Mouse (Mus musculus): Measurements from ENCODE around the gene Crip2.

Crip2 gene

DNA sequence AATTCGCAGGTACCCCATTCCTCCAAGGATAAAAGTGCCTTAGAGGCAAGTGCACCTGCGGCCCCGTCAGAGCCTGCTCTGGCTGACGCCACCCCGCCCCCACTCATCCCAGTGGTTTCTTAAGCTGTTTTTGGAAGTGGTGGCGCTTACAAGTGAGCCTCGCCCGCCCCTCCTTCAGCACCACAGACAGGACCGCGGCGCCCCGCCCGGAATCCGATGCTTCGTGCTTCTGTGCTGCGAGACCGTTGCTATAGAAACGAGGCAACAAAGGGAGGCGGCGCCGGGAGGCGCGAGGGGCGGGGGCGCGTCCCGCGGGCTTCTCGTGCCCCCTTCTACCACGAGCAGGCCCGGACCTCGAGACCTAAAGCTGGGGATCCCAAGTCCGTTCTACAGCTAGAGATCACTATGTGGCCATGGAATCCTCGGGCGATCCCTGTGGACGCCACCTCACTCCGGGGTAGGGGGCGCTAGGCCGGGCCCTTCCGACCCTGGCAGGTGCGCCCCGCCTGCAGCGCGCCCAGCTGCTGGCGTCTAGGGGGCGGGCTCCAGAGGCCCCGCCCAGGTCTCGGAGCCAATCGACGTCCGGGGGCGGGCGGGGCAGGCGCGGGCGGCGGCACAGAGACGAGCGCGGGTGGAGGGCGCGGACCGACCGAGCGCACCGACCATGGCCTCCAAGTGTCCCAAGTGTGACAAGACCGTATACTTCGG lies at the start of gene Crip2:
Crip2 (plus strand) TSS at position 329 of the 708 bp plus-strand sequence.
- DNase-seq (ENCODE audit: low spot score in 2 of 2): peak; percentile 92 to 93

DNA sequence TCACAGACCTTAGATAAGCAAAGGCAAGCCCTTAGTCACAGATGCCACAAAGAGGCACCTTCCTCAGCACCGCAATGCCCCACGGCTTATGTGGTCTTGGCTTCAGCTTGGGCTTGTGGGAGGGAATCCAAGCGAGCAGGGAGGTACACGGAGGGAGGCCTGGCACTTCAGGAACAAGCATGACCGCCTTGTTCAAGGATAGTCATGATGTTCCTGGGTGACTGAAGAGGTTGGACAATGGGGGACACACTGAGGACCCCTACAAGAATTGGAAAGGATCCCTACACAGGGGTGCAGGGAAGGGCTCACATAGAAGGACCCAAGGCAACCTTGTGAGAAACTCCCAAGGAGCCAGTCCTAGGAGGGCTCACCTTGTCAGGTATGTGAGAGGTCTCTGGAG lies 43.0 kb upstream of the Crip2 start:
- DNase-seq (ENCODE audit: low spot score in 2 of 2): no peak

DNA sequence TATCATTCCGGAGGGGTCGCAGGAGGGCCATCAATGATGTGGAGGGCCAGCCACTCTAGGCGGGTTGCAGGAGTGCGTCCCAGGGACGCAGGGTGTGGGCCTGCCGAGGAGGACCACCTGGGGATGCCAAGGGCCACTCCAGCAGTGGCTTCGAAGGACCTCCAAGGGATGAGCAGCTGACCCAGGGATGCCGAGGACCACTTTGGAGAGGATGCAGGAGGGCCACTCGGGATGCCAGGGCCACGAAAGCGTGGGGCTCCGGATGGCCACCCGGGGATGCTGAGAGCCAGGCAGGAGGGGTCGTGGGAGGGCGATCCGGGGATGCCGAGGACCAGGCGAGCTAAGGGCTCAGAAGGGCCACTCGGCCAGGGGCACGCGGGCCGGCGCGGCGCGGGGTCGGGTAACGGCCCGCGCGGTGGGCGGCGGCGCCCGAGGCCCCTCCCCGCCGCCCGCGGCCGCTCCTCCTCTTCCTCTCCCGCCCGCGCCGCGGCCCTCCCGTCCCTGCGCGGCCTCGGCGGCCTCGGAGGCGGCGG lies 42.2 kb upstream of the Crip2 start, which contains the start of gene Mta1:
Mta1 (plus strand) TSS at position 530 of the 533 bp plus-strand sequence.
- DNase-seq (ENCODE audit: low spot score in 2 of 2): no peak

DNA sequence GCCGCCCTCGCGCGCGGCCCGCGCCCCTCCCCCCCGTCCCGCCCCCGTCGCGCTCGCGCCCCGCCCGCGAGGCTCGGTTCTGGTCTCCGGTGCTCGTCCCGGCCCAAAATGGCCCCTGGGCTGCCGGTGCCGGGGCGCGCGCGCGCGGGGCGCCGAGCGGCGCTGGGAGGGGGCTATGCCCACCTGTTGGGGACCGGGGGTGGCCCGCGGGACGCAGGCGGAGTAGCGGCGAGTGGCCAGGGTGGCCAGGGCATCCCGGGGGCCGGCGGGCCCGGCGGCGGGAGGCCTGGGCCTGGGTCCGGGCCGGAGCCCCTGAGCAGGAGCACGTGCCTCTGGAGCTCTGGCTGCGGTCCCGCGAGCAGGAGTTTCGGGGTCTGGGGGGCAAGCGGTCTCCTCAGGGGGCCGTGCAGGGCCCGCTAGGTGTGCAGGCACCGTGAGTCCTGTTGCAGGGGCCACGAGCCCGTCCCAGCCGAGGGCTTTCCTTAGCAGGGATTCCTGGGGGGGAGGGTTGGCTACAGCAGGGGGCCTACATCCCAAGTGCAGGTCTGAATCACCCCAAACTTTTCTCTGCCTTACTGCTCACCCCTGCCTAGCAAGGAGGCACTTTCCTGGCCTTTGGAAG lies 41.4 kb upstream of the Crip2 start:
- DNase-seq (ENCODE audit: low spot score in 2 of 2): no peak

DNA sequence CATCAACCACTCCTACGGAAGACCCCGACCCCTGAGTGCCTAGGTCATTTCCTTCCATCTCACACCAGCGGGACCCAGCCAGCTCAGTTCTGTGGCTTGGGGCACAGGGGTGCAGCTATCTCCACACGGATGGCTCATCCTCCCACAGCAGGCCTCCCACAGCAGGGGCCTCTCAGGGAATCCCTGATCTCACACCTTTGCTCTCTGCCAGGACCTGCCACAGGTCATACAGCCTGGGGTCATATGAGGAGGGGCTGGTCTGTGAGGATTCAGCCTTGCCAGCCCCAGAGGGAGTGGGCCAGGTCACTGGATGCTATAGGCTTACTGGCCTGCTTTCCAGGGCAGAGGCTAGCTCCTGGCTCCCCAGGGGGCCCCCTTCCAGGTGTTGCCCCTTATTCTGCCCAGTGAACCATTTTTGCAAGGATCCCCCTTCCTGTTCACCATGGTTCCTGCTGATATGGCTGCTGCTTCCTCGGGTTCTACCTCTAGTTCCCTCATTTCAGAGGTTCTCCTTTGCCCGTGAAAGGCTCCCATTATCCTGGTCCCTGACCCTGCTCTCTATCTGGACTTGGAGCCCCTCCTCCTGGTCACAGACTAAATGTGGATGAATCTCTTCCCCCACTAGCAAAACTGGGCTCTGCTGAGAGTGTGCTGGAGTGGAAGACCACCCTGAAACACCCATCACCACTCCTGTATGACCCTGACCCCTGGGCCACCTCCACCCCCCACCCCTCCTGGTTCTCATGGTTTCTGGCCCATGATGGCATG lies 40.4 kb upstream of the Crip2 start:
- no peak for DNase-seq (ENCODE audit: low spot score in 2 of 2)

DNA sequence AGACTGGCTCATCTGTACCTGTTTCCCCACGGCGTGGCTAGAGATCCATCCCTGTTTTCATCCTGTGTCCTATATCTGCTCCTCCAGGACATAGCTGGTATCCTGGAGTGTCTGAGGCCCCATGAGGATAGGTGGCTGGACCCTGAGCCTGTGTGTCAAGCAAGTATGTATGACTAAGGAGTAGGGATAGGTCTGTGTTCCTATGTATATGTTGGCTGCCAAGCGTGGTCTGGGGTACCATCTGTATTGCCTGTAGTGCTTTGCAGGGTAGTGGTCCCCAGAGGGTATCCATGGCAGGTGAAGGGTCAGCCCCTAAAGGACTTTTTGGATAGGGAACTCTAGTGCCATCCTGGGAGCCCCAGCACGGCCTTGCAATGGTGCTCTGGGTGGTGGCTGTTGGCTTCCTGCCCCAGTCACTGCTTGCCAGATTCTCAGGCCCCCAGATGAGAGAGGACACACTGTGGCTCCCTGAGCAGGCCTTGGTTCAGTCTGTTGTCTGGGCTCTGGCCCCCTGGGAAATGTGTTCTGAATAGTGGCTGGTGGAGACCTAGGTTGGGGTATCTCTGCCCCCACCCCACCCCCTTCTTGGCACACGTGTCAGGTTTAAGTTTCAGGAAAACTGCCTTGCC lies 39.5 kb upstream of the Crip2 start:
- no peak for DNase-seq (ENCODE audit: low spot score in 2 of 2)

DNA sequence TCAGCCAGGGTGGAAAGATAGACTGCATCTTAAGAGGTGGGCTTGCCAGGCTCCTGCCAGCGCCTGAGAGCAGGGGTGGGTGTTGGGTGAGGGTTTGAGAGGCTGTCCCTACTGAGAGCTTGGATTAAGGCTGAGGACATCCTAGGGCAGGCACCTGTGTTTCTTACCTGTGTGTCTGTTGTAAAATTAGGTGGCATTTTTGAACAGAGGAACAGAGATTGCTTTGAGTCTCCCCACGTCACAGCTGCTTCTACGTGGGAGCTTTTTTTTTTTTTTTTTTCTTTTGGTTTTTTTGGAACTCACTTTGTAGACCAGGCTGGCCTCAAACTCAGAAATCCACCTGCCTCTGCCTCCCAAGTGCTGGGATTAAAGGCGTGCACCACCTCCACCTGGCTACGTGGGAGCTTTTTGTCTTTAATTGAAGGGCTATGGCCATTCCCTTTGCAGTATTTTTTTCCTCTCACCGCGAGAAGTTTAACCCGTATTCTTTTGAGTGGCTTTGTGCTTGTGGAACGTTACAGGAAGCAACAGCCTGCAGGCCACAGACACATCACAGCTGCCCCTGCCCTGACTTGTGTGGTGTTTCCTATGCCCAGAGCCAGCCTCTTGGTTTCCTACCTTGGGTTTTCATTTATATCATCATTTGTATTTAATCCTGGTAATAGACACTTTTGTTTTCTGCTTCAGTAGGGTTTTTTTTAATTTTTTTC lies 38.6 kb upstream of the Crip2 start:
- no peak for DNase-seq (ENCODE audit: low spot score in 2 of 2)

DNA sequence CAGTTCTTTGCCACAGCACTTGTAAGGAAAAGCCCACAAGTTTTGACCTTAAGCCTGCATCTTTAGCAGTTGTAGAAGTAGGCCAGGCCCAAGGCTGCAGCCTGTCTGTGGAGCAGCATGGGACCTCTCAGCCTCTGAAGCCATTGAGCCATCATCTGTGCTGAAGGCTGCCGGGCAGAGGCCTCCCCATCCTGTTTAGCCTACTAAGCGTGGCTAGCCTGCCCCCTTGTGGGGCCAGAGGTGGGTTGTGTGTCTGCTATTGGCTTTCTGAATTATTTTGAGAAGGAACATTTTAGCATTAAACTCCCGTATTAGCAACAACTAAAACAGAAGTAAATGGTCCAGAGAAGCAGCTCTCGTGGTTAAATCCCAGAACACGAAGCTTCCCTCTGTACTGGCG lies 37.6 kb upstream of the Crip2 start:
- DNase-seq (ENCODE audit: low spot score in 2 of 2): no peak

DNA sequence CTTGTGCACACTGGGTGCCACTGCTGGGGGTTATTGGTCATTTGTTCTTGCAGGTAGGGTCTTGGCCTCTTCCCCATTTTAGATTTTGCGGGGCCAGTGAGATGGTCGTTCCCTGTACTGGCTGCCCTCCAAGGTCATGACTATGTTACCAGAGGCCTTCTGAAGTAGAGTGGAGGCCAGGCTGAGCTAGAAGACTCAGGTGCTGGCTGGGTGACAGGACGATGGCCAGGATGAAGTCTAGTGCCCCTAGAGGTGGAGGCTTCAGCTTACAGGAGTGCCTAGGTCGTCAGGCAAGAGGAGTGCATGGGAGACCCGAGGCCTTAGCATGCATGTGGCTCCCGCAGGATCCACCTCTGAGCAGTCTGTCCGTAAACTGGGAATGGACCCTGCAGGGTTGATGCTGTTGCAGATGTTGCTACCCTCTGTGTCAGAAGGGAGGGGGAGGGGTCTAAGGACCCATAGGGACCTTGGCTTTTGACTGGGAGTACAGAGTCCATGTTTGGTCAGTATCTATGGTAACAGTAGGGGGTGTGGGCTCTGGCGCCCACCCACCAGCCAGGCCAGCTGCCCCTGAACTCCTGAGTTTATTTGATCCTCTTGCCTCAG lies 36.1 kb upstream of the Crip2 start:
- DNase-seq (ENCODE audit: low spot score in 2 of 2): no peak

DNA sequence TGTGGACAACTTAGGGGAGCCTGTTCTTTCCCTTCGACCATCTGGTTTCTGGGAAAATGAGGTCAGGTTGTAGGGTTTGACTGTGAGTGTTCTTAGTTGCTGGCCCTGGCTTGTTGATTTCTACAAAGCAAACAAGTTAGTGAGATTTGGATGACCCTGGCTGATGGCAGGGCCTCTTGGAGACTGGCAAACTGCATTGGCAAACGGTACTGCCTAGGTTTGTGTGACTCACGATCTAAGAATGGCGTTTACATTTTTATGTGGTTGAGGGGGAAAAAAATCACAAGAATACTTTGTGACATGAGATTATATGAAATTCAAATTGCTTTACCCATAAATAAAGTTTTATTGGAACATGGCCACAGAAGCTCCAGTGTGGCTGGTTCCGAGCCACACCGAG lies 33.6 kb upstream of the Crip2 start:
- DNase-seq (ENCODE audit: low spot score in 2 of 2): no peak

DNA sequence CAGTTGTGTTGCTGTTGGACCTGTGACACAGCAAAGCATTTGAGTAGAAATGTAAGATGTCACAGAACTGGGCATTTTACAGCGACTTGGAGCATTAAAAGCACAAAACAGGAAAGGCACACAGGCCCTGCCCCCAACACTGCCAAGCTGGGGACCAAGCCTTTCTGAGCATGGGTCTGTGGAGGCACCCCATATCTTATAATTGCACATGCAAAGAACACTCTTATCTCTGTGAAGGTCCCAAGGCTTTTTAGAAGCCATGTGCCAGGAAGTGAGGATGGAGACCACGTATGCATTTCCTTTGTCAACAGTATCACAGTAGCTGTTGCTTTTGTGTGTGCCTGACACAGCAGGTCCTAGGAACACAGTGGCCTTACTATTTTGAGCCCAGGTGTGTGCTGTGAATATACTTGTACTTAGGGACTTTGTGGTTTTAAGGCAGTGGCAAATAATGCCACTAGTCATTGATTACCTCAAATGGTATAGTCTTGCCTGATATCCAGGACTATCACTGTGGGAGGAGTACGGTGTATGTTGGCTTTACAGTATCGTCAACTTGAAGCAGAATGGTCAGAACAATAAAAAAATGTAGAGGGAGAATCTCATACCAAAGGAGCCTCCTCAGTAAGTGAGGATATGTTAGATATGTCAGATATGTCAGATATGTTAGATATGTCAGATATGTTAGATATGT lies 32.5 kb upstream of the Crip2 start:
- DNase-seq (ENCODE audit: low spot score in 2 of 2): no peak

DNA sequence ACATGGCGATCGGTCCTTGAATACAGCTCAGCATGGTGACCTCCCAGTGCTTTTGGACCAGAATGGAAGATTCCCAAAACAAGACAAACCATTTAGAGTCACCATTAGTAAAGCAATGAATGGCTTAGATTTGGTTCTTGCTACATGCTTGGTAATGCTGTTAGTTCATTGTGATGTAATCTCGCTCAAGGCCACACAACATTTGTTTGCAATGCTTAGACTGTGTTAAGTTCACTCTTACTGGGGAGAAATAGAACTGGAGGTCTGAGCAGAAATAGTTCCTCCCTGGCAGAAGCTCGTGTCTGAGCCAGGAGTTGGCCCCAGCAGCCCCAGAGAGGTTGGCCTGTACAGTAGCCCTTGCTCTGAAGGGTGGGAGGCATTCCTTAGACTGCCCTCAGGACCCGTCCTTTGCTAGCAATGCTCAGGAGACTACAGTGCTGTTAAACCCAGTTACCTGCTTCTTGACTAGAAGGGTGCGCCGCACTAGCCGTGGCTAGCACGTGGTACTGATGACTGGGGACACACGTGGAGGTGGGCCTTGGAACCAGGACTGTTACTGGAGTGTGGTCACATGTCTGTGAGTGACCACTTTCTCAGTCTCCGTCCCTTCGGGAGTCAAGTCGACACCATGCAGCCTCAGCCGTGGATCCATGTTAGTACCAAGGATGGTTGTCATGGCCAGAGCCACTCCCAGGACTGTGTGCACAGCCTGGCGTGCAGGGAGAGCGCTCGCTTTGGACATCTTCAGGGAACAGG lies 31.3 kb upstream of the Crip2 start:
- no peak for DNase-seq (ENCODE audit: low spot score in 2 of 2)

DNA sequence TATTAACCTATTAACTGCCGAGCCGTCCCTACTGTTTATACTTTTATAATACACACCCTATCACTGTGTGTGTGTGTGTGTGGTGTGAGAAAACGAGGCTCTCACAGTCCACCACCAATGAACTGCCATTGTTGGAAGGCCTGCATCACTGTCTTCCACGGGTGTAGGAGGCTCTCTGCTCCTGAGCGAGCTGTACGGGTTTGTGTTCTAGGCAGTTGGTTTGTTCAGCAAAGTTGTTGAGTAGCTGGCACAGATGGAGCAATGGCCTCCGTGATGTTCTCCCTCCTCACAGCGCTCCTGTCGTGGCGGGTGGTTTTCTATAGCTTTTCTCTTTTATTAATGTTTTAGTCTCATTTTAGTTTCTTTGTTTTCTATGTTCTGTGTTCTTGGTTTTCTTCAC lies 30.2 kb upstream of the Crip2 start:
- no peak for DNase-seq (ENCODE audit: low spot score in 2 of 2)

DNA sequence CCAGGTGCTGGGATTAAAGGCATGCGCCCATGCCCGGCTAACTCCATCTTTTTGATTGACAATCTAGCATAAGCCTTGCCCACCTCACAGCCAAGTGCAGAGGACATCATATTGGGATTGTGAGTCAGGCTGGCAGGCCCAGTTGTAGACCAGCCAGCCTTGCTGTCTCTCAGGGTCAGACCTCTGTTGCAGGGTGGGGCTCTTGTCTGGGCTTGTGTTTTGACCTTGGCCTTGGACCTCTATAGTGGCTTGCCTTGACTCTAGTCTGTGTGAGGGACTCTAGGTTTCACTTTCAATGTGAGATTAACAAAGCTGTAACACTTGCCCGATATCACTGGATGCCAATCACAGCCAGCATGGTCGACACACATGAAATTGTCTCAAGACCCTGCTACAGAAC lies 25.9 kb upstream of the Crip2 start:
- DNase-seq (ENCODE audit: low spot score in 2 of 2): no peak

DNA sequence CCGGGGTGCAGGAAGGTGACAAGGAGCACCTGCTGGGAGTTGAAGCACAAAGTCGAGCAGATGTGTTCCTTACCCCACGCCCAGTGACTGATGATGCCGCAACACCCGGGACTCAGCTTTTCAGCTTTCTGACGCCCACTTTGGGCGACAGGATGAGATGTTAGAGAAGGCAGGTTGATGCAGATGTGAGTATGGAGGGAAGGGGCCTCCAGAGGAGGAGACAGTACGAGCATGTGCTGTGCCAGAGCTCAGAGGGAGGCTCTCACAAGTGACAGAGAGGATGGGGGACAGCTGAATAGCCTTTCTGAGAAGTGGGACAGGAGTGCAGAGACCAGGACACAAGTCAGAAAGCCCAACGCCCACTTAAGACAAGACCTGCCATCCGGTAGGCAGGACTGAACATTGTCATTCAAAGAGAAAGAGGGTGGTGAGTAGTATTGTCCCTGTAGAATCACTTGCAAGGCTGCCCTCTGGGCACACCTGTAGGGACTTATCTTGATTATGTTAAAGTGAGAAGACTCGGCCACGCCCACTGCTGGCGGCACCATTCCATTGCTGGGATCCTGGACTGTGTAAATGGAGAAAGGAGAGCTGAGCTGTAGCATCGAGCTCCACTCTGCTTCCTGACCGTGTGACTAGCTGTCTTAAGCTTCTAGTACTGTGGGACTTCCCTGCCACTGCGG lies 25.0 kb upstream of the Crip2 start:
- no peak for DNase-seq (ENCODE audit: low spot score in 2 of 2)

DNA sequence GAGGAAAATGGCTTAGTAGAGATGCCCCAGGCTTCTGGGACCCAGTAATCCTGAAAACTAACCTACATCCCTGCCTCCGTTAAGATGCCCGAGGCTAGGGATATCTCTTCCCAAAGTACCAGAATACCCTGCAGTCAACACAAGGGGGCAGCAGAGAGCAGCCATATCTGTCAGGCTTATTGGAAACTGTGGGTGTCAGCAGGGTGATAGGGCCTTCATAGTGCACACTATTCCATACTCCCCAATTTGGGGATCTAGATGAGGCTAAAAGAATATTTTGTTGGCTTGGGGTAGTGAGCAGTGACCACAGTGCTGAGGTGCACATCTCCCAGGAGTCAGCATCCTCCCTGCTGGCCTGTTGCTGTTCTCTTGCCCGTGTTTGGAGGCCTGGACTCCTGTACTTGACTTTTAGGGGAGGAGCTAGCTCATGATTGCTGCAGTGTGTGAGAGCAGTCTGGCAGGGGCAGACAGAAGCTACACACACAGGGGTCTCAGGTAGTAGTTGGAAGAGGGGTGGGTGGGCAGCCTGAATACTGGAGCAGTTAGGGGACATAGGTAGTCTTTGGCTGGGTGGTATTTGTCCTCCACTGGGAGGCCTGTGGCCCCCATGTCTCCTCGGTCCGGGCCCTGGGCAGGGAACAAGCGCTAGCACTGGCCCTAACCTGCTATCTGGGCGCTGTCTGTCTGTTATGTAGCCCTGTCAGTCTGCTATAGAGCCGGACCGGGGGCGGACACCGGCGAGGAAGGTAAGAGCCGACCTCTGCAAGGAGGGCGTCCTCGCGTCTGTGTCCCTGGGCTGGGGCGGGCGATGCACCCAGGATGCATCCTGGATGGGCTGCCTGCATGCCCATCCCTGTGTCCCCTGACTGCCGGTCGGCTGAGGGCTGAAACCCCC lies 20.3 kb upstream of the Crip2 start:
- peak in 1 of 2 experiments; percentile 80 for DNase-seq (ENCODE audit: low spot score in 2 of 2)

DNA sequence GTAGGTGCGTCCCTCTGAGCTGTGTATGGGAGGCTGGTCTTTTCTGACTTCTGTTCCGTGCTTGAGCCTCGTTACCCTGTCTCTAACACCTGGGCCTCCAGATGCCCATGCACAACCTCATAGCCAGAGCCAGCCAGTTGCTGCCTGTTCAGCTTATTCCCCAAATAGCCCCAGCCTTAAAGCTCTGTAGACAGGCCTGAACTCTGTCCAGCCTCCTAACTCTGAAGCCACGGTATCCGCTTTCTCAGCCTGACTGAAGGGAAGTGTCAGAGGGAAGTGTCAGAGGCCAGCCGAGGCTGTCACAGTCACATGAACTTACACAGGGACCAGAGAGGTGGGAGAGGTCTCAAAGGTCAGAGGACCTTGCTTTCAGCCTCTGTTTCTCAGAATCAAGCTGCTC lies 15.3 kb upstream of the Crip2 start:
- DNase-seq (ENCODE audit: low spot score in 2 of 2): no peak

DNA sequence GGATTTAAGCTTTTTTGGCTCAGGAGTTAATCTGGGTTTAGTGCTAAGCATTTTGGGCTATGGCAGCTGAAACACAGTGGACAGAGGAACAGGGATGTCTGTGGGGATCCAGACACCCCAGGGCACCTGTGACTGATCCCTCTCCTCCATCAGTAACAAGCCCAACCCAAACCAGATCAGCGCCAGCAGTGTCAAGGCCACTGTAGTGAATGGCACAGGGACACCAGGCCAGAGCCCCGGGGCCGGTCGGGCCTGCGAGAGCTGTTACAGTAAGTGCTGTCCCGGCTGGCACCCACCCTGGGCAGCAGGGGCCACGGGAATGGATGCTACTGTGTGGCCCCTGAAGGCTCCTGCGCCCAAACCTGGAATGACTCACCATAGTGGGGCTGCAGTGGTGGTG lies 9.3 kb upstream of the Crip2 start:
- DNase-seq (ENCODE audit: low spot score in 2 of 2): no peak
